Mouse (Mus musculus): ENCODE data around the gene Ttc29.

- no peak for TF ChIP-seq POLR2A (IDR thresholded peaks at IDR 0.05; ENCODE audit: insufficient read depth, low read depth, low read length)
- TF ChIP-seq CTCF (IDR thresholded peaks at IDR 0.05; ENCODE audit: insufficient read depth, low read depth, low read length): no peak
Observed at GRCm38 (mm10) chr8:78442781-78443180, 229.7 kb downstream of the Ttc29 start.
